Mouse (Mus musculus): ENCODE measurements at regions not wholly inside any gene's neighbourhood (a gene's known extent, or its start where the extent isn't known, plus 50 kb on each side); places are given as distances from the start of the nearest gene placed in this dataset.

DNA sequence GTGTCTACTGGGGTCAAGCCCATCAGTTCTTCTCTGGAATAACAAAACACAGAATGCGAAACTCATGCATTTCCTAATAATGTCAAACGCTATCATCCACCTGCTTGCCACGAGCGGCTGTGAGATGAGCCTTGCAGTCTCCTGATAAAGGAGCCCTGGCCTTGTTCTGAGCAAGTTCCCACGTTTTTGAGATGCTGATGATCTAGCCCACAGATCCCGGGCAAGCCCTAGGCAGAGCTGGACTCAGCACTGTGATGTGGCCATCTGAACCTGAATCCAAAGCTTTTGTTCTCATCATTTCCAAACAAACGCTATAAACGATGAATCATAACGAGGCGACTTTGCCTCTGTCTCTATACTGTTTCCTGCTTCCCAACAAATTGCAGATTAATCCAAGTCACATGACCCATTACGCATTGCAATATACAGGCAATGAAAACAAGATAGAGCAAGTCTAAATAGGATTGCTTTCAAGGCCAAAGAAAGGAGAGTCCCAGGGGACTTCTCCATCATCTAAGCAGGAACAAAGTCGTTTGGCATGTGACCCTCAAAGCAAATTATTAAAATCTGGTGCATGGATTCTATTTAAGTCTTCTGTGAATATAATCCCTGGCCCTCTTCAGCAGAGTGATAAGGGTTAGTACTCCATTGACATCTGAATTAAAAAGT, 191.1 kb downstream of the Dyrk2 start:
- Histone ChIP-seq H3K36me3 (ENCODE audit: insufficient read depth, low read length) (no peaks in the 10 kb centered on the region), H3K4me3 (ENCODE audit: low read length) (no peak overlapping the region), H3K9me3 (ENCODE audit: low read length) (no peaks in the 10 kb centered on the region), H3K9ac (replicated peaks; ENCODE audit: low read length) (no peak overlapping the region), H3K4me1 (ENCODE audit: insufficient read depth, low read length) (peaks cover 7% of the 10 kb centered on the region; the same call in 1 of the 2 replicates), H3K27ac (ENCODE audit: low read length) (no peak overlapping the region), H3K4me2 (replicated peaks; ENCODE audit: low read depth, low read length) (no peak overlapping the region), H3K27me3 (ENCODE audit: insufficient read depth, low read length) (no peaks in the 10 kb centered on the region)
- ATAC-seq (ENCODE audit: low FRiP score, low TSS enrichment) = no peak
- WGBS = 76% methylated on average over 12 of the region's 12 CpGs

DNA sequence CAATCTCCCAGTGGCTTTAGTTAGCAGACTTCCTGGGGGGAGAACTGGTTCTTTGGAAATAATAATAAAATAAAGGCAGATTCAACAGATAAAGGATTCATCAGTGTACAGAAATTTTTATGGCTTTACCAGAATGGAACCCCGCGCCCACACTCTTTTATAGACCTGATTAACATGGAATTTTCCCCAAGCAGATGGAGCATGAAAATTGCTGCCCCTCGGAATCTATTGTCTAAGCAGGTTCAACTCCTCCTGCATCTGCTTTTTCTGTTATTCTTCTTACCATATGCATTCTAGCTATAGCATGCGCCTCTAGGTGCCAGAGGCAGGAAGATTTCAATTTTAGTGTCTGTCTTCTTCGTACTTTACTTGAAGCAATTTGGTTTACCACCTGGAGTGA, 190.5 kb downstream of the Dyrk2 start:
- H3K27ac ChIP-seq (ENCODE audit: low read length) = no peak overlapping the region
- ATAC-seq (ENCODE audit: low FRiP score, low TSS enrichment) = no peak
- 84% methylated on average over 5 of the region's 5 CpGs for WGBS

GRCm38 (mm10) chr10:118680896-118681295, 189.1 kb downstream of the Dyrk2 start:
- Histone ChIP-seq H3K4me3 (ENCODE audit: low read length) (no peak overlapping the region), H3K27ac (ENCODE audit: low read length) (no peak overlapping the region), H3K4me2 (replicated peaks; ENCODE audit: low read depth, low read length) (no peak overlapping the region), H3K9me3 (ENCODE audit: low read length) (no peaks in the 10 kb centered on the region), H3K27me3 (ENCODE audit: insufficient read depth, low read length) (no peaks in the 10 kb centered on the region), H3K9ac (replicated peaks; ENCODE audit: low read length) (no peak overlapping the region), H3K36me3 (ENCODE audit: insufficient read depth, low read length) (no peaks in the 10 kb centered on the region), H3K4me1 (ENCODE audit: insufficient read depth, low read length) (peaks cover 7% of the 10 kb centered on the region; the same call in 1 of the 2 replicates)
- ATAC-seq (ENCODE audit: low FRiP score, low TSS enrichment) = no peak
- 75% methylated on average over 6 of the region's 6 CpGs for WGBS

More for the DNA sequence above, 190.5 kb downstream of the Dyrk2 start:
- H3K36me3 ChIP-seq (ENCODE audit: insufficient read depth, low read length) = no peaks in the 10 kb centered on the region
- H3K9me3 ChIP-seq (ENCODE audit: low read length) = no peaks in the 10 kb centered on the region
- no peak overlapping the region for H3K4me3 ChIP-seq (ENCODE audit: low read length)
- peaks cover 7% of the 10 kb centered on the region; the same call in 1 of the 2 replicates for H3K4me1 ChIP-seq (ENCODE audit: insufficient read depth, low read length)
- no peak overlapping the region for H3K4me2 ChIP-seq (replicated peaks; ENCODE audit: low read depth, low read length)
- no peak overlapping the region for H3K9ac ChIP-seq (replicated peaks; ENCODE audit: low read length)
- no peaks in the 10 kb centered on the region for H3K27me3 ChIP-seq (ENCODE audit: insufficient read depth, low read length)

DNA sequence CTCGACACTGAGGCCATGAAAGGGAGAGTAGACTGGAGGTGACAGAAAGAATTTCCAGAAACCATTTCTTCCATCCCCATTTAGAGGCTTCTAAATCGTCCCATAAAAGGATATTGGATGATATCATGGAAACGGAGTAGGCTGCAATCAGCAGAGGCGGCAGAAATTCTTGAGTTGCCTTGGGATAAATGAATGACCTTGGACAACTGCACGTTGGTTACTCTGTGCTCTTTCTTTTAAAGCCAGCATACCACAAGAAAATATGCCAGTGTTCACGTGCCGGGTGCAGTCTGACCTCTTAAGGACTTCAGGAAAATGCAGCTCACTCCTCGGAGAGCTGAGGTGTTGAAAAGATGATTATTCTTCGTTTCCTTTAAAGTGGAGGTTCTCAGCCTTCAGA, 186.7 kb downstream of the Dyrk2 start:
- Histone ChIP-seq H3K36me3 (ENCODE audit: insufficient read depth, low read length) (no peaks in the 10 kb centered on the region), H3K9me3 (ENCODE audit: low read length) (no peaks in the 10 kb centered on the region), H3K27ac (ENCODE audit: low read length) (no peak overlapping the region), H3K4me3 (ENCODE audit: low read length) (no peak overlapping the region), H3K9ac (replicated peaks; ENCODE audit: low read length) (no peak overlapping the region), H3K4me1 (ENCODE audit: insufficient read depth, low read length) (no peaks in the 10 kb centered on the region), H3K4me2 (replicated peaks; ENCODE audit: low read depth, low read length) (no peak overlapping the region), H3K27me3 (ENCODE audit: insufficient read depth, low read length) (no peaks in the 10 kb centered on the region)
- 73% methylated on average over 9 of the region's 9 CpGs for whole genome bisulfite sequencing
- ATAC-seq (ENCODE audit: low FRiP score, low TSS enrichment) = no peak

DNA sequence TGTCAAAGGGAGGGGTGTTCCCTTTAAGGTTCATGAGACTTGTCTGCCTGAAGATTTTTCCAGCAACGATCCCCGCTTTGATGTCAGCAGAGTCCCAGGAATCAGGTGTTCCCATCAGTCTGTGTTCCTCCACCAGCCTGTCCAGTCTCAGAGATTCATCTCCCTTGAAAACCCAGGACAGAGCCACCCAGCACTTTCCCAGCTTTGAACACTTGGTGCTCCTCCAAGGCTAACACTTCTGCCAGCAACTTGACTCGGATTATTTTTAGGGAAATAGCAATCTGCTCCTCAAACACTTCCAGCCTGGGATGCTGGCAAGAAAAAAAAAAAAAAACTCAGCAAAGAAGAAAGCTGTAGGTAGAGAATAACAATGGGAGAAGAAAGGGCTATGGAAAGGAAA, 170.7 kb downstream of the Dyrk2 start:
- Histone ChIP-seq H3K4me3 (ENCODE audit: low read length) (no peak overlapping the region), H3K9ac (replicated peaks; ENCODE audit: low read length) (no peak overlapping the region), H3K9me3 (ENCODE audit: low read length) (no peaks in the 10 kb centered on the region), H3K4me2 (replicated peaks; ENCODE audit: low read depth, low read length) (no peak overlapping the region), H3K36me3 (ENCODE audit: insufficient read depth, low read length) (no peaks in the 10 kb centered on the region), H3K27ac (ENCODE audit: low read length) (no peak overlapping the region), H3K4me1 (ENCODE audit: insufficient read depth, low read length) (no peaks in the 10 kb centered on the region), H3K27me3 (ENCODE audit: insufficient read depth, low read length) (no peaks in the 10 kb centered on the region)
- WGBS = 68% methylated on average over 3 of the region's 3 CpGs
- ATAC-seq (ENCODE audit: low FRiP score, low TSS enrichment) = no peak

GRCm38 (mm10) chr10:118700115-118700514, 169.9 kb downstream of the Dyrk2 start:
- H3K27me3 ChIP-seq (ENCODE audit: insufficient read depth, low read length) = no peaks in the 10 kb centered on the region
- no peak overlapping the region for H3K9ac ChIP-seq (replicated peaks; ENCODE audit: low read length)
- H3K27ac ChIP-seq (ENCODE audit: low read length) = no peak overlapping the region
- ATAC-seq (ENCODE audit: low FRiP score, low TSS enrichment) = no peak
- H3K4me1 ChIP-seq (ENCODE audit: insufficient read depth, low read length) = no peaks in the 10 kb centered on the region
- WGBS = 95% methylated on average over 4 of the region's 4 CpGs
- H3K36me3 ChIP-seq (ENCODE audit: insufficient read depth, low read length) = no peaks in the 10 kb centered on the region
- no peak overlapping the region for H3K4me2 ChIP-seq (replicated peaks; ENCODE audit: low read depth, low read length)
- no peak overlapping the region for H3K4me3 ChIP-seq (ENCODE audit: low read length)
- no peaks in the 10 kb centered on the region for H3K9me3 ChIP-seq (ENCODE audit: low read length)

DNA sequence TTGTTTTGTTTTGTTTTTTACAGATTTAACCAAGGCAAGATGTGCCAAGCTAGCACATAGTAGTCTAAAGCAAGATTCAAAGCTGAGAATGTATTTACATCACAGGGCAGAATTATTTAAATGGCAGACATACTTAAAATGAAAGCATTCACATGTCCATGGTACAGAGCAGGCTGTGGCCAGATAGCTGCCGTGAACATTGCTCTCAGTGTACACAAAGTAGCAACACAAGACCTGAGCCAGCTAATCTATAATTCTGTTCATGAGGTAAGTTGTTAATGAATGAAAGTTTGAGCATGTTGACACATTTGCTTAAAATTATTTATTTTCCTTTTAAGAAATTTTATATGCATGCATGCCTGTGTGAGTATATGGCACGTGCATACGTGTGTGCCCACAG, 164.0 kb downstream of the Dyrk2 start:
- 95% methylated on average over 3 of the region's 3 CpGs for WGBS
- Histone ChIP-seq H3K36me3 (ENCODE audit: insufficient read depth, low read length) (no peaks in the 10 kb centered on the region), H3K4me2 (replicated peaks; ENCODE audit: low read depth, low read length) (no peak overlapping the region), H3K27ac (ENCODE audit: low read length) (no peak overlapping the region), H3K4me3 (ENCODE audit: low read length) (no peak overlapping the region), H3K4me1 (ENCODE audit: insufficient read depth, low read length) (peaks cover 5% of the 10 kb centered on the region; the same call in 1 of the 2 replicates), H3K9ac (replicated peaks; ENCODE audit: low read length) (no peak overlapping the region), H3K27me3 (ENCODE audit: insufficient read depth, low read length) (no peaks in the 10 kb centered on the region), H3K9me3 (ENCODE audit: low read length) (no peaks in the 10 kb centered on the region)
- no peak for ATAC-seq (ENCODE audit: low FRiP score, low TSS enrichment)

DNA sequence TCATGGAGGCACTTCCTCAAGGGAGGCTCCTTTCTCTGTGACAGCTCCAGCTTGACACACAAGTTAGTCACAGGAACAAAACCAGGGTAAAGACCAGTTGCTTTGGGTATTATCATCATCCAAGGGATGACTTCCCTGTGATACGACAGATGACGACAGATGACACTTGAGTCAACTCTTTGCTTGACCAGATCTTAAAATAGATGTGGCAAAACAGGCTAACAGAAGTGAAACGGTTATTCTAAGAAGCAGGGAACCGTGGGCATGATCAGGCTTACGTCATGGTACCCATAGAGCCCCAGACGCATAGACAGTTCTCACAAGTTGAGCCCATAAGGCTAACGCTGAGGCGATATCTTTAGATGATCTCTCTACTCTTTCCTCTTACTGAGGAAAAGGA, 160.3 kb downstream of the Dyrk2 start:
- Histone ChIP-seq H3K4me3 (ENCODE audit: low read length) (no peak overlapping the region), H3K9ac (replicated peaks; ENCODE audit: low read length) (no peak overlapping the region), H3K27ac (ENCODE audit: low read length) (no peak overlapping the region), H3K36me3 (ENCODE audit: insufficient read depth, low read length) (no peaks in the 10 kb centered on the region), H3K27me3 (ENCODE audit: insufficient read depth, low read length) (no peaks in the 10 kb centered on the region), H3K4me1 (ENCODE audit: insufficient read depth, low read length) (peaks cover 10% of the 10 kb centered on the region; the same call in 1 of the 2 replicates), H3K4me2 (replicated peaks; ENCODE audit: low read depth, low read length) (no peak overlapping the region), H3K9me3 (ENCODE audit: low read length) (no peaks in the 10 kb centered on the region)
- no peak for ATAC-seq (ENCODE audit: low FRiP score, low TSS enrichment)
- WGBS = 94% methylated on average over 8 of the region's 8 CpGs

DNA sequence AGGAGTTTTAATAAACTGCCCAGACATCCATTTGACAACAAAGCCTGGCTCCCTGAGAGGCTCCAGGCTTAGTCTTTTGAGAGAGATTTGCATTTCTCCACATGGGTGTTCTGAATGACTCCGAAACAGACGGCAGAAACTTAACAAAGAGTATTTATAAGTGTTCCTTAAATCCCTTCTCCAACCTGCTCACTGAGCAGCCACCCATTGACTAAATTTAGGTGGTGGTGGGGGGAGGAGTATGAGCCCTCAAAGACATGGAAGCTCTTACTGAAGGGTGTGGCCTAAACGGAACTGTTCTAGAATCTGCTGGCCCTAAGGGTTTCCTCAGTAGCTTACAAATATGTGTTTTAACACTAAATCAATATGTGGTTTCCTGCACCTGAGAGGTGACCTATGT, 158.5 kb downstream of the Dyrk2 start:
- 58% methylated on average over 3 of the region's 3 CpGs for WGBS
- 0 out of 2 replicates have a peak overlapping the region, but pooled peaks have one; percentile 27 for H3K9ac ChIP-seq (replicated peaks; ENCODE audit: low read length)
- peaks cover 10% of the 10 kb centered on the region; the same call in 1 of the 2 replicates for H3K4me1 ChIP-seq (ENCODE audit: insufficient read depth, low read length)
- ATAC-seq (ENCODE audit: low FRiP score, low TSS enrichment) = peak; percentile 24; the same call in 1 of the 2 replicates
- no peak overlapping the region for H3K4me2 ChIP-seq (replicated peaks; ENCODE audit: low read depth, low read length)
- no peak overlapping the region for H3K4me3 ChIP-seq (ENCODE audit: low read length)
- no peaks in the 10 kb centered on the region for H3K9me3 ChIP-seq (ENCODE audit: low read length)
- no peaks in the 10 kb centered on the region for H3K36me3 ChIP-seq (ENCODE audit: insufficient read depth, low read length)
- no peaks in the 10 kb centered on the region for H3K27me3 ChIP-seq (ENCODE audit: insufficient read depth, low read length)
- H3K27ac ChIP-seq (ENCODE audit: low read length) = 0 out of 2 replicates have a peak overlapping the region, but pooled peaks have one; percentile 13

DNA sequence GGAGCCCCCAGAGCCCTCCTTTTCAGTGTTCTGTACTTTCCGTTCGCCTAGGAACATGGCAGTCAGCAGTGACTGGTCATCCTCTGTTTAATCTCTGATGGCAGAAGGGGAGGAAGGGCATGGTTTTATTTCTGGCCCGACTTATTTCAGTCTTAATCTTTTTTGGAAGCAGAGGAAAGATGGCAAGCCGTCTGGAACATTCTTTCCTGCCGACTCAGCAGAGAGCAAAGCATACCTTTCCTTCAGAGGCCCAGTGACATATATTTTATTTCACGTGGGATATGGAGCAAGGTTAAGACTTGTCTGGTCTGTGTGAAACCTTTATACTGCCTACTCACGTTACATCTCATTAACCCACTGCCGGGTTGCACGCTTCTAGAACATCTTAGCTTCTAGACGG, 158.1 kb downstream of the Dyrk2 start:
- no peak overlapping the region for H3K4me3 ChIP-seq (ENCODE audit: low read length)
- no peak overlapping the region for H3K27ac ChIP-seq (ENCODE audit: low read length)
- no peaks in the 10 kb centered on the region for H3K27me3 ChIP-seq (ENCODE audit: insufficient read depth, low read length)
- no peaks in the 10 kb centered on the region for H3K36me3 ChIP-seq (ENCODE audit: insufficient read depth, low read length)
- H3K9me3 ChIP-seq (ENCODE audit: low read length) = no peaks in the 10 kb centered on the region
- peak; percentile 31; the same call in 1 of the 2 replicates for ATAC-seq (ENCODE audit: low FRiP score, low TSS enrichment)
- no peak overlapping the region for H3K9ac ChIP-seq (replicated peaks; ENCODE audit: low read length)
- WGBS = 39% methylated on average over 10 of the region's 10 CpGs
- H3K4me1 ChIP-seq (ENCODE audit: insufficient read depth, low read length) = peaks cover 10% of the 10 kb centered on the region; the same call in 1 of the 2 replicates
- no peak overlapping the region for H3K4me2 ChIP-seq (replicated peaks; ENCODE audit: low read depth, low read length)
